Mouse (Mus musculus) embryonic facial prominence, embryonic 11.5 days (tissue): ENCODE measurements around the gene Crls1. TPM values are rescaled to one million over a fixed set of nuclear protein-coding genes. Genes with fewer than 3 reads are reported as not detected.

ENCODE experiments used
- ATAC-seq: fragments of 200-750 bp; cut with Nextera tagmentation; replicated peaks from 2 replicates; pipeline ENCODE4 v1.8.0; 2017; ENCODE audit warnings: low read depth; ENCODE audit not compliant: insufficient number of reproducible peaks, low FRiP score, low TSS enrichment
- DNase-seq: peaks from one replicate; pipeline ENCODE4 v3.0.0-alpha.2; 2015; ENCODE audit warnings: low spot score
- H3K27ac ChIP-seq: fragments of 300-500 bp; sonication (generic); replicated peaks from 2 replicates; pipeline ENCODE4 v1.5.1; 2014; ENCODE audit warnings: mild to moderate bottlenecking, low read depth, low read length, control low read depth
- H3K27me3 ChIP-seq: fragments of 300-500 bp; sonication (generic); 2 replicates; pipeline ENCODE4 v1.6.1; 2014; ENCODE audit warnings: mild to moderate bottlenecking, low read length, moderate library complexity, mixed read lengths; ENCODE audit not compliant: control insufficient read depth, insufficient read depth
- H3K36me3 ChIP-seq: fragments of 300-500 bp; sonication (generic); replicated peaks from 2 replicates; pipeline ENCODE4 v1.6.1; 2014; ENCODE audit warnings: low read depth, mild to moderate bottlenecking, low read length, moderate library complexity, mixed read lengths; ENCODE audit not compliant: control insufficient read depth, insufficient read depth
- H3K4me1 ChIP-seq: fragments of 300-500 bp; sonication (generic); 2 replicates; pipeline ENCODE4 v1.6.1; 2014; ENCODE audit warnings: low read length, mixed read lengths; ENCODE audit not compliant: control insufficient read depth, insufficient read depth
- H3K4me2 ChIP-seq: fragments of 300-500 bp; sonication (generic); 2 replicates; pipeline ENCODE4 v1.6.1; 2014; ENCODE audit warnings: low read depth, mild to moderate bottlenecking, control low read depth, low read length, moderate library complexity
- H3K4me3 ChIP-seq: fragments of 300-500 bp; sonication (generic); 2 replicates; pipeline ENCODE4 v1.5.1; 2014; ENCODE audit warnings: low read depth, low read length, control low read depth
- H3K9ac ChIP-seq: fragments of 300-500 bp; sonication (generic); replicated peaks from 2 replicates; pipeline ENCODE4 v1.6.1; 2014; ENCODE audit warnings: mild to moderate bottlenecking, control low read depth, low read length
- H3K9me3 ChIP-seq: fragments of 300-500 bp; sonication (generic); replicated peaks from 2 replicates; pipeline ENCODE4 v1.6.1; 2016; ENCODE audit warnings: mild to moderate bottlenecking, low read length, inconsistent platforms, mixed read lengths; ENCODE audit not compliant: control insufficient read depth
- WGBS: fragments of 180-500 bp; shearing (Covaris S2); extraction: QIAGEN DNeasy Blood & Tissue Kit; methylation state at CpG from one replicate; pipeline ENCODE4 v1.1.7; 2014; 5-methylcytosine and 5-hydroxymethylcytosine counted together
- polyA plus RNA-seq: library from polyadenylated mRNA; unstranded; fragments of >200 nt; fragmentation: Nextera tagmentation; extraction: Ambion mirVana; gene quantifications from 2 replicates; pipeline ENCODE4 v1.2.1, GENCODE M21; 2014

Gene Crls1
- 23.7 and 32.3 TPM in 2 replicates for polyA plus RNA-seq

DNA sequence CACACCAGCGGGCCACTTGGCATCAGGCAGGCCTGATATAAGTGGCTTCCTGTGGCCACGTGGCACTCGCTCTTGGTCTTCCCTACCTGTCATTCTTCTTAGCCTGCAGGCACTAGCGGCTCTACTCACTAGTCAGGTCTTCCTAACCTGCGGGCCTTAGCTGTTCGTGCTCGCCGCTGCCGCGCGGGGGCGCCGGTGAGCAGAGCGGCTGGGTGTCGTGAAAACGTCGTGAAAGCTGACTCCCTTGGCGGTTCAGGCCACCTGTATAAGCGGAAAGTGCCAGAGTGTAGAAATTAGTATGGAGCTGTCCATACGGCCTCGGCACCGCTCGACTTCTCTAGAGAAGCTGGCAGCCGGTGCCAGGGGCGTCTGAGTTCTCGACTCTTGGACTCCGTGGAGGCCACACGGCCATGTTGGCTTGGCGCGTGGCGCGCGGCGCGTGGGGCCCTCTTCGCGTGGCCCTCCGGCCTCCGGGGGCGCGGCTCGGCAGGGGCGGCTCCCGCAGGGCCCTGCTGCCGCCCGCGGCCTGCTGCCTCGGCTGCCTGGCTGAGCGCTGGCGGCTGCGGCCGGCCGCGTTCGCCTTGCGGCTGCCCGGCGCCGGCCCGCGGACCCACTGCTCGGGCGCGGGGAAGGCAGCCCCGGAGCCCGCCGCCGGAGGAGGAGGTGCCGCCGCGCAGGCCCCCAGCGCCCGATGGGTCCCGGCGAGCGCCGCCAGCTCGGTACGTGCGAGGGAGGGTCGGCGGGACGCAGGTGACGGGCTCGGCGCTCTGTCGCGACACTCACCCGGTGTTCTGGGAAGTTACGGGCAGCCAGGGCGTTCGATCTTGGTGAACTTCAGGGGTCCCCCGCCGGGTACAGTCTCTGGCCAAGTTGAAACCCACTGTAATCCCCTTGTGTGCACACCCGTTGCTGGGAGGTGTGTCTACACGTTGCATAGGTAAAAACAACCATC is at the start of gene Crls1:
Gene Crls1, plus strand, starts transcription at position 260 of the 952 bp plus-strand sequence.
- WGBS = under 1% methylated on average over 91 of the region's 96 CpGs
- no peaks in the 10 kb centered on the region for H3K9me3 ChIP-seq

DNA sequence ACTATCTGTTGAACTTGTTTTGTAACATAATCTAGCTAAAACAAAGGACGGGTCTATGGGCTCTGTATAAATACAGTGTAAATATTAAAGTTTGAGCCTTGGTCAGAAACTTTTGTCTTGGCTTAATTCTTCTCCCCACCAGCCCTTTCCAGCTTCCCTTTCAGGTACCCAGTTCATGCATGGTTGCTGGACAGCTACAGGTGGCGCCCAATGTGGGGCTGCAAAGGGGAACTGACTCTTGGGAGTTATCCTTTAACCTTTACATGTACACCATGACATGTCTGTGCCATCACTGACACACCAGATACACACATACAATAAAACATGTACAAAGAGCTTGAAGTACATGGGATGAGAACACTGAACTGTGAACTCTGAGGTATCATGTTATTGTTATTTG is 43.5 kb upstream of the Crls1 start:
- Histone ChIP-seq H3K27ac (no peak overlapping the region), H3K4me1 (no peaks in the 10 kb centered on the region), H3K9me3 (no peaks in the 10 kb centered on the region), H3K4me2 (no peak overlapping the region), H3K9ac (no peak overlapping the region), H3K27me3 (no peaks in the 10 kb centered on the region), H3K36me3 (peaks cover 10% of the 10 kb centered on the region), H3K4me3 (no peak overlapping the region)
- DNase-seq = no peak
- no peak for ATAC-seq
- WGBS = 90% methylated on average over 2 of the region's 2 CpGs

More for the DNA sequence above, at the start of gene Crls1:
- DNase-seq (peak; percentile 93), ATAC-seq (peak; percentile 93)
- peak within 1 kb of the TSS; percentile 76 for H3K4me2 ChIP-seq
- no peaks in the 10 kb centered on the region for H3K36me3 ChIP-seq
- H3K4me3 ChIP-seq = peak within 1 kb of the TSS; percentile 89
- peak within 1 kb of the TSS; percentile 67 for H3K27ac ChIP-seq
- H3K9ac ChIP-seq = peak within 1 kb of the TSS; percentile 90
- no peaks in the 10 kb centered on the region for H3K27me3 ChIP-seq
- H3K4me1 ChIP-seq = peaks cover 2% of the 10 kb centered on the region; the same call in 1 of the 2 replicates

DNA sequence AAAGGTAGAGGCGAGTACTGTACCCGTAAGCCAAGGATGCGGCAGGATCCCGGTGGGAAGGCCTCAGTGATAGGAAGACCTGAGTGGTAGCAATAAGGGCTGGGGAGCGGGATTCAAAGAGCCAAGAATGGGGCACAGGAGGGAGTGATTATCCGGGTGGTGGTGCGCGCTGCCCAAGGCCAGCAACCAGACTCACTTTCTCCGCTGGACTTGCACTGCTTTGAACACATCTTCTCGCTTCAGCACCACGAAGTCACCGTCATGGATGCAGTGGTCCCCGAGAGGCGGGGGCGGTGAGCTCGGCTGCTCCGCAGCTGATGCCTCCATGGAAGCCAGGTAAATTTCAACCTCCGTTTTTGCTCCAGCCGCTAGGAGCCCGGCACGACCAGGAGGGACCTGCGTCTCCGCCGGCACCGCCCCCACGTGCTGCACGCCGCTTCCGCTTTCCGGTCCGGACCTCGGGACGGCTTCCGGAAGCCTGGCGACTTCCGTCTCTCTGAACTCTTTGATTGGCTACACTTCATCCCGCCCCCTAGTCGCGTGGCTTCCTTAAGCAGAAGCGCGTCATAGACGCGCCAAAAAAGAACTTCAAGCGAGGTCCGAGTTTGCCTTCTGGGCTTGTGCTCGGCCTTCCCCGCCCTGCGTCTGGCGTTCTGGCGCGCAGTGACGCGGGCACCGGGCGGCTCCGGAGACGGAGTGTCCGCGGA is 30.7 kb upstream of the Crls1 start, which contains the start of the genes Trmt6 and Mcm8:
Gene Trmt6, minus strand, starts transcription at position 448 of the 707 bp plus-strand sequence.
Gene Mcm8, plus strand, starts transcription at position 534 of the 707 bp plus-strand sequence.
- ATAC-seq (peak; percentile 99), DNase-seq (peak; percentile 99)
- H3K4me1 ChIP-seq = no peaks in the 10 kb centered on the region; the same call in 1 of the 2 replicates
- under 1% methylated on average over 59 of the region's 59 CpGs for WGBS
- H3K4me2 ChIP-seq = peak within 1 kb of the TSS; percentile 55
- no peaks in the 10 kb centered on the region for H3K36me3 ChIP-seq
- H3K27ac ChIP-seq = peak within 1 kb of the TSS; percentile 67; the same call in 1 of the 2 replicates
- no peaks in the 10 kb centered on the region for H3K9me3 ChIP-seq
- H3K4me3 ChIP-seq = peak within 1 kb of the TSS; percentile 77
- peak within 1 kb of the TSS; percentile 86 for H3K9ac ChIP-seq
- H3K27me3 ChIP-seq = no peaks in the 10 kb centered on the region

DNA sequence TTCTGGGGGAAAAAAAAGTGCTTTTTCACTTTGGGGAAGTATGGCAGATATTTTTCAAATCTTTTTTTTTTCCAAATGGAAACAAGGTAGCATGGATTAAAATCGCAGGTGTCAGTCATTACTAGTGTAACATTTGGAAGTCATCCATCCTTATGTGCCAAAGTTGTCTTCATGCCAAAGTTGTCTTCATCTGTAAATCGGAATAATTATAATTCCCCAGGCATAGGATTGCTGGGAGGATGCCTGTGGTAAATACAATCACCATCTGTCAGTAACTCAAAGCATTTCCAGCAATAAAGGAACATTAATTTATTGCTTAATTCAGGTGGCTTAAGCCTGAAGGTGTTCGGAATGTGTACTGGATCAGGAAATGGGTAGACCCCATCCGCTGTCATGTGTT is 5.4 kb upstream of the Crls1 start:
- DNase-seq (no peak), ATAC-seq (no peak)
- Histone ChIP-seq H3K4me3 (no peak overlapping the region), H3K27ac (no peak overlapping the region), H3K9ac (no peak overlapping the region), H3K27me3 (no peaks in the 10 kb centered on the region), H3K9me3 (no peaks in the 10 kb centered on the region), H3K4me2 (no peak overlapping the region), H3K36me3 (no peaks in the 10 kb centered on the region), H3K4me1 (no peaks in the 10 kb centered on the region)
- WGBS = 93% methylated on average over 4 of the region's 4 CpGs

DNA sequence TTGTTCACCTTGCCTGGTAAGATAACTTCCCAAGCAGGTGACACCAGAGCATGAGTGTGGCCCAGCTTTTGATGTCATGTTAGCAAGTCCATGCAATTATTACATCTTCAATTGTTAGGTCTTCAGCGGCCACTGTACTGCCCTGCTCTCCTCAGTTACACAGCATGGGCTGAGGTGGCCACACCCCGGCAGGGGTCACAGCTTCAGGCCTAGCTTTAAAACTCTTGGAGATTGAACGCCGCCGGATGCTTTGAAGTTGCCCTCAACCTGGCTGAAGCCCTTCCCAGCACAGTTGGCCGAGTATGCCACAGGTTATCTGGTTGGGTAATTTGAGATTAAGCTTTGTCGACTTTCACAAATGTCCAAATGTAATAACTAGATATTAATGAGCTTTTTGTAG is 1.1 kb downstream of the Crls1 start:
- DNase-seq (no peak), ATAC-seq (no peak)
- Histone ChIP-seq H3K27me3 (no peaks in the 10 kb centered on the region), H3K4me2 (peak overlapping the region; percentile 76), H3K36me3 (no peaks in the 10 kb centered on the region), H3K9me3 (no peaks in the 10 kb centered on the region), H3K27ac (no peak overlapping the region), H3K4me1 (peaks cover 2% of the 10 kb centered on the region; the same call in 1 of the 2 replicates), H3K4me3 (peak overlapping the region; percentile 89), H3K9ac (no peak overlapping the region)
- WGBS = 40% methylated on average over 7 of the region's 7 CpGs

DNA sequence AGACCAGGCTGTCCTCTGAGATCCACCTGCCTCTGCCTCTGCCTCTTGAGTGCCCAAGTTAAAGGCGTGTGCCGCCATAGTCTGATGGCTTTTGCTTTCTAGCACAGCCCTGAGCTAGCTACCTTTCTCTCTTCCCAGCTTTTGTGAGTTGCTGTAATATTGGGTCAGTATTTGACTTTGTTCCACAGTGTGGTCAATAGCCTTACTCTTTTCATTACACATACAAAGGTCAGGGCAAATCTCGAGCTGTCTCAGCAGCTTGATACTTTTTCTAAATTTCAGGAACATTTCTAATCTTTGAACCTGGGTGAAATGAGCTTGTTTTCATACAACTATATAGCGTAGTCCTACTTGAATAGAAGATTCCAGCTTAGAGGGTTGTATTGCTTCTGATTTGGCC is 1.9 kb downstream of the Crls1 start:
- no peaks in the 10 kb centered on the region for H3K9me3 ChIP-seq
- H3K27me3 ChIP-seq = no peaks in the 10 kb centered on the region
- H3K27ac ChIP-seq = no peak overlapping the region
- H3K36me3 ChIP-seq = no peaks in the 10 kb centered on the region
- H3K9ac ChIP-seq = no peak overlapping the region
- no peak for DNase-seq
- H3K4me3 ChIP-seq = no peak overlapping the region
- peaks cover 2% of the 10 kb centered on the region; the same call in 1 of the 2 replicates for H3K4me1 ChIP-seq
- WGBS = 95% methylated on average over 4 of the region's 4 CpGs
- no peak for ATAC-seq
- no peak overlapping the region for H3K4me2 ChIP-seq

DNA sequence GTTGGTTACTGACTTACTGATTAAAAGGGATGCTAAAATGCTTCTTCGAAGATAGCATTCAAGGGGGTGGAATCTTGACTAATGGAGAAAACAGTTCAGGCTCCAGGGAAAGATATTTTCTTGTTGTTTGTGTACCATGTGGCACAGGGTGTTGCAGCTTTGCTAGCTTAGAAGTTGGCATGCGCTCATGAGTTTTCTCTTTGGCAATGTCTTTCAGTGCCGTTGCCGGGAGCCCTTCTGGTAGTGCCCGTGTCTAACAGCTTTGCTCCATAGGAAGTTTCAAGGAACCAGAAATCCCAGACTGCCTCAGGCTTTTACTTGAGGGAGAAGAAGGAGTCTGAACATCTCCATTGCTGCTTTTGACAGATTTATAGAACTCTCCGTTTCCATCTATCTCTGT is 2.7 kb downstream of the Crls1 start:
- Histone ChIP-seq H3K36me3 (no peaks in the 10 kb centered on the region), H3K27me3 (no peaks in the 10 kb centered on the region), H3K9me3 (no peaks in the 10 kb centered on the region), H3K4me1 (peaks cover 2% of the 10 kb centered on the region; the same call in 1 of the 2 replicates), H3K9ac (no peak overlapping the region), H3K27ac (no peak overlapping the region), H3K4me2 (no peak overlapping the region), H3K4me3 (no peak overlapping the region)
- ATAC-seq = no peak
- DNase-seq = no peak
- WGBS = 94% methylated on average over 6 of the region's 6 CpGs
